Mouse (Mus musculus) neural tube, embryonic 11.5 days (tissue): ENCODE data around the gene Arap2. TPM values are rescaled to one million over a fixed set of nuclear protein-coding genes. Genes with fewer than 3 reads are reported as not detected.
"Not testable (repeated sequence)": the region's sequence is repeated elsewhere in the genome, so short reads cannot be mapped to it uniquely, and the experiment has no call there.

Experiments
- ATAC-seq: fragments of 200-750 bp; cut with Nextera tagmentation; 2 replicates; pipeline ENCODE4 v1.8.0; 2017; ENCODE audit warnings: moderate number of reproducible peaks, mild to moderate bottlenecking, moderate TSS enrichment, moderate library complexity; ENCODE audit not compliant: insufficient read depth, low FRiP score, low TSS enrichment
- DNase-seq: peaks from one replicate; pipeline ENCODE4 v3.0.0-alpha.2; 2015; ENCODE audit warnings: low spot score
- H3K27ac ChIP-seq: fragments of 300-500 bp; sonication (generic); 2 replicates; pipeline ENCODE4 v1.5.1; 2014; ENCODE audit warnings: low read depth, mild to moderate bottlenecking, low read length
- H3K27me3 ChIP-seq: fragments of 300-500 bp; sonication (generic); 2 replicates; pipeline ENCODE4 v1.6.1; 2014; ENCODE audit warnings: mild to moderate bottlenecking, low read length, mixed read lengths; ENCODE audit not compliant: control insufficient read depth, insufficient read depth
- H3K36me3 ChIP-seq: fragments of 300-500 bp; sonication (generic); 2 replicates; pipeline ENCODE4 v1.6.1; 2014; ENCODE audit warnings: mild to moderate bottlenecking, low read length, moderate library complexity, mixed read lengths; ENCODE audit not compliant: control insufficient read depth, insufficient read depth
- H3K4me1 ChIP-seq: fragments of 300-500 bp; sonication (generic); 2 replicates; pipeline ENCODE4 v1.6.1; 2014; ENCODE audit warnings: low read length, mixed read lengths; ENCODE audit not compliant: control insufficient read depth, insufficient read depth
- H3K4me2 ChIP-seq: fragments of 300-500 bp; sonication (generic); 2 replicates; pipeline ENCODE4 v1.6.1; 2014; ENCODE audit warnings: low read depth, mild to moderate bottlenecking, moderate library complexity
- H3K4me3 ChIP-seq: fragments of 300-500 bp; sonication (generic); 2 replicates; pipeline ENCODE4 v1.5.1; 2014; ENCODE audit warnings: low read depth, low read length
- H3K9ac ChIP-seq: fragments of 300-500 bp; sonication (generic); 2 replicates; pipeline ENCODE4 v1.6.1; 2014; ENCODE audit warnings: mild to moderate bottlenecking, low read length
- H3K9me3 ChIP-seq: fragments of 300-500 bp; sonication (generic); 2 replicates; pipeline ENCODE4 v1.6.1; 2016; ENCODE audit warnings: low read length; ENCODE audit not compliant: control insufficient read depth
- WGBS: fragments of 180-500 bp; shearing (Covaris S2); extraction: QIAGEN DNeasy Blood & Tissue Kit; methylation state at CpG from one replicate; pipeline ENCODE4 v1.1.7; 2014; 5-methylcytosine and 5-hydroxymethylcytosine counted together
- polyA plus RNA-seq: library from polyadenylated mRNA; unstranded; fragments of >200 nt; fragmentation: Nextera tagmentation; extraction: Ambion mirVana; gene quantifications from 2 replicates; pipeline ENCODE4 v1.2.1, GENCODE M21; 2014

The Arap2 gene
- polyA plus RNA-seq, 1 experiment from 2014 or later: 0.77 TPM

DNA sequence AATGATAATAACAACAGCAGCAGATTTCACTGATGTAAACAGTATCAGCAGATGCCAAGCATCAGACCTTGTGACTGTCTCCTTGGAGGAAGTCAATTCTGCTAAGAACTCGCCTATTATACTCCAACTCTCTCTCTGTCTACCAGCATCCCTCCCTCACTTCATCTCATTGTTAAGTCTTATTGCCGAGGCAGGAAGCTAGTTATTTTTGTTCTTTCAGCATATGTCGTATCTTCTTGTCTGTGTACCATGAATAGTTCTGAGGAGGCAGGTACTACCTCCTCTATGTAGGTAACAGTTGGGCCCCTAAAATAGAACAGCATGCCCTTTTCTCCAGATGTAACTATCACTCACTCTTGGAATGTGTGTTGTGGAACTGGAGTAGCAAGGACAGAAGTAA, 13.0 kb downstream of the Arap2 start:
- H3K27me3 ChIP-seq: no peaks in the 10 kb centered on the region
- ATAC-seq: no peak
- no peaks in the 10 kb centered on the region for H3K4me1 ChIP-seq
- no peak overlapping the region for H3K4me2 ChIP-seq
- 77% methylated on average over 3 of the region's 3 CpGs for WGBS
- no peak for DNase-seq
- no peaks in the 10 kb centered on the region for H3K9me3 ChIP-seq
- no peak overlapping the region for H3K27ac ChIP-seq
- H3K36me3 ChIP-seq: no peaks in the 10 kb centered on the region
- no peak overlapping the region for H3K4me3 ChIP-seq
- H3K9ac ChIP-seq: no peak overlapping the region

DNA sequence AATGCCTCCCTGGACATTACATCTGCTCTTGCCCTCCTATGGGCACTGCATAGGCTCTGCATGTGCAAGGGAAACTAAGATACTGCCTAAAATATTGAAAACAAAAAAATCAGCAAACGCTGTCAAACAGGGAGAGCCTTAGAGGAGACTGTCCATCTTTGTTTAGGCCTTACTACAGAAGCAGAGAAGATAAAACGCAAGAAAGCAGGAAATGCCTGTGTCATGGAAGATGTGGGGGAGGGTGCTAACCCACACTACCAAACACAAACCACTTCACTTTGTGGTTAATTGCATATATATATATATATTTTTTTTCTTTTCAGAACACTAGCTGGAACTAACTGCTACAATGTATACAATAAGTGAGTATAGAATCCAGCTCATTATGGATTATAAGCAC, 14.3 kb downstream of the Arap2 start:
- H3K27me3 ChIP-seq: no peaks in the 10 kb centered on the region
- no peak overlapping the region for H3K4me2 ChIP-seq
- H3K27ac ChIP-seq: no peak overlapping the region
- no peak overlapping the region for H3K9ac ChIP-seq
- no peak for DNase-seq
- no peaks in the 10 kb centered on the region for H3K9me3 ChIP-seq
- no peak overlapping the region for H3K4me3 ChIP-seq
- WGBS: 88% methylated on average over 2 of the region's 2 CpGs
- H3K4me1 ChIP-seq: no peaks in the 10 kb centered on the region
- no peak for ATAC-seq
- no peaks in the 10 kb centered on the region for H3K36me3 ChIP-seq

DNA sequence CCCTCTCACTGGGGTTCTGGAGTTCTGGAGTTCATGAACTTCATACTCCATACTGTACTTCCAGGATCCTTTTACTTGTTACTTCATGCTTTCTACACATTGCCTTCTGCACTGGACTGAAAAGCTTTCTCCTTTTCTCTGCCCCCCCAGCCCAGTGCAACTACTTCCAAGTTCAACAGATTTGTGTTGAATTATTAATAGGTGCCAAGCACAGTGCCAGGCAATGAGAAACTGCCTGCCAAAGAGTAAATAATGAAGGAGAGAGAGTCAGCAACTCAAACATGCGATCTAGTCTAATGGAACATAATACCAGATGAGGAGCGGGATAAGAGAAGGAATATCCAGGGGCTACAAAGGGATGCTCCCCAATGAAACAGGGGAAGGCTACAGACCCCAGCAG, 17.8 kb downstream of the Arap2 start:
- H3K9me3 ChIP-seq: no peaks in the 10 kb centered on the region
- H3K36me3 ChIP-seq: no peaks in the 10 kb centered on the region
- H3K4me1 ChIP-seq: no peaks in the 10 kb centered on the region
- no peak overlapping the region for H3K9ac ChIP-seq
- no peak overlapping the region for H3K27ac ChIP-seq
- no peak overlapping the region for H3K4me2 ChIP-seq
- H3K27me3 ChIP-seq: no peaks in the 10 kb centered on the region
- 92% methylated on average over 2 of the region's 2 CpGs for WGBS
- DNase-seq (no peak), ATAC-seq (no peak)
- no peak overlapping the region for H3K4me3 ChIP-seq

DNA sequence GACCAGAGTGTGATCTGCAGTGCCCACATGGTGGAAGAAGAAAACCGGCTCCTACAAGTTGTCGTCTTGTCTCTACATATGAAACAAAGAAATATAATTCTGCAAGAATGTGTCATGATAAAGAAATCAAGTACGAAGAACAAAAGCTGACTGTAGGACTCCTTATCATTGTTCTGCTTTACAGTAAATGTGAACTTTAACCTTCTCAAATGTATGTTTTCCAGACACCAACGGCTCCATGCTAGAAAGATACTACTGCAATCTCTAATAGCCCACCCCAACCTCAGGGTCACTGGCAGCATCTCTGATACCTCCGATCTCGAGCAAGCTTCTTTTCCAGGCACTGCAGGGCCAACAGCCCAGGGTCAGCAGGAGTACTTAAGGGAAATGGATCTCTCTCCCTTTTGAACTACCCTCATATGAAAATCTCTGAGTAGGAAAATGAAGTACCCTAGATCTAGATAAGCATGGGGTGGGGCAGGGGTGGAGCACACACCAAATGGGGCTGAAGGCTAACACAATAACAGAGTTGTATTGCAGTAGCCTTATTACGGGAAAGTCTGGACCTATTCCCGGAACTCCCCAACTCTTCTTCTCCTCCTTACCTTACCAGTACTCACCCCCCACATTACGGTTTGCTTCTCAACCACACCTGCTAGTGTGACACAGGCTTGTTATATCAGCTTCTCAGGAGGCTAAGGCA, 22.6 kb downstream of the Arap2 start:
- Histone ChIP-seq H3K4me2 (no peak overlapping the region), H3K27me3 (no peaks in the 10 kb centered on the region), H3K4me1 (no peaks in the 10 kb centered on the region), H3K36me3 (no peaks in the 10 kb centered on the region), H3K4me3 (no peak overlapping the region), H3K9me3 (no peaks in the 10 kb centered on the region), H3K27ac (no peak overlapping the region), H3K9ac (no peak overlapping the region)
- ATAC-seq (no peak), DNase-seq (no peak)
- 91% methylated on average over 9 of the region's 9 CpGs for WGBS

DNA sequence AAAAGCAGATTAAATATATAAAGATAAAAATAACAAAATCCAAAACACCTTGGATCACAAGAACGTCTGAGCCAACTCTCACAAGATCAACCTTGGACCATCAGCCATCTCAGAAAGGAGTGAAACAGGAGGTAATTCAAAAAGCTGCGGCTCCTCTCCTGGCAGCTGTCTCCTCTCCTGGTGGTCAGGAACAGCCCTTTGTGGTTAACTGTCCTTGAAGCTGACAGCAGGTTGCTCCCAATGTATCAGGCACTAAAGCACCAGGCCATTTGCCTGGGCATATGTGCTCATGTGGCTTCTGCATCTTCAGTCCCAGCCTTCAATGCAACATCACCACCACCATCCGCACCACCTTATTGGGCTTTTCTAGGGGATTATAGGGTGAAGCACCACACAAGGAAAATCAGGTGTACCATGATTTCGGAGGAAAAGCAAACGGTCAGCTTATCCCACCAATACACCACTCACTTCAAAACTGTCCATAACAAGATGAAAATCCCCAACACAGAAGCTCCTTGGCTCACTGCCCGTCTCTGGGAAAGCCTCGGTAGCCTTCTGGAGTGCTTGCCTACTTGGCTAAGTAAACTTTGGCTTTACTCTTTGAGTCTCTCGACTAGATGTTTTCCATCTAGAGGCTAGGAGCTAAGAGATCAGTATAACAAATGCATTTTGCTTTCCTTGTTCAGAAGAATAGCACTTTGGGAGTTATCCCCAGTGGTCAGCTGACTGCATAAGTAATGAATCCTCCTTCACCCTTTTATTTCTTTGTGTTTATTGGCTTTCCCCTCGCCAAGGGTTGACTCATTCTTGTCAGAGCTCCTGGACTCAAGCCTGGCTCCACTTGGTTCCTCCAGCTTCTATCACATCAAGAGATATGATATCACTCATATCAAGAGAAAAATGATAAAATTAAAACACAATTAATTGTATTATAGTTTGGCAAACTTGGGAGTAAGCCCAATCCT, 26.2 kb downstream of the Arap2 start:
- 86% methylated on average over 9 of the region's 9 CpGs for WGBS
- DNase-seq (no peak), ATAC-seq (no peak)
- Histone ChIP-seq H3K4me2 (no peak overlapping the region), H3K36me3 (no peaks in the 10 kb centered on the region), H3K27me3 (no peaks in the 10 kb centered on the region), H3K4me1 (no peaks in the 10 kb centered on the region), H3K27ac (no peak overlapping the region), H3K9ac (no peak overlapping the region), H3K4me3 (no peak overlapping the region), H3K9me3 (no peaks in the 10 kb centered on the region)

DNA sequence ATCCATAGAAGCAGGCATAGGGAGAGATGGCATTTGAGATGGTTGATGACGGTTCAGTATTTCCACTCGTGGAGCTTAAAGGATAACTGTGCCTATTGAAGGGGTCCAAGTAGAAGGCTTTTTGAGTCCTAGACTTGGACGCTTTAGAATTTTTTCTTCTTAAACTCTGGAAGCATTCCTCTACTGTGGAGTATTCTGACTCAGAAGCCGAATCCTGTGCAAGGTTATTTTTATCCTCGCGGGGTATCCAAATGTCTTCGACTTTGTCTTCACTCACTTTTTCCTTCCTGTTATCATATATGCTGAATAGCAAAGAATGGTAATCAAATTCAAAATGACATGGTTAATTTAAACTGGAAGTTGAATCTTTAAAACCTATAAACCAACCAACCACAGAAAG, 35.4 kb downstream of the Arap2 start:
- not testable (repeated sequence) for H3K4me1 ChIP-seq, H3K4me3 ChIP-seq, H3K27ac ChIP-seq, ATAC-seq, DNase-seq, H3K9ac ChIP-seq, H3K9me3 ChIP-seq, H3K4me2 ChIP-seq, H3K36me3 ChIP-seq, H3K27me3 ChIP-seq
- 91% methylated on average over 7 of the region's 7 CpGs for WGBS

DNA sequence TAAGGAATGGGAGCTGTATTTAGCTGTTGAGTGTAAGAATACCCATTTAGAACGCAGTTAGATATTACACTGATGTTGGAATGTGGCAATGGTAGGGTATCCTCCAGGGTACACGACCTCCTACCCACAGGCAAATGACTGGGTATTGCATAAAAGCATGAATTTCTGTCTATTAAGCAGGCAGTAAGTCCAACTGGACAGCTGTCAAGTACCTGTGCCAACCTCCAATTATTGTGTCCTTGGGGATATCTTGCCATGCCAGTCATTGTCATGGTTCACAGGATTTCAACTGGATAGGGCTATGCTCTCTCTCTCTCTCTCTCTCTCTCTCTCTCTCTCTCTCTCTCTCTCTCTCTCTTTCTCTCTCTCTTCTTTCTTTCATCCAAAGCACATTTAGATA, 40.4 kb downstream of the Arap2 start:
- ATAC-seq (no peak), DNase-seq (no peak)

DNA sequence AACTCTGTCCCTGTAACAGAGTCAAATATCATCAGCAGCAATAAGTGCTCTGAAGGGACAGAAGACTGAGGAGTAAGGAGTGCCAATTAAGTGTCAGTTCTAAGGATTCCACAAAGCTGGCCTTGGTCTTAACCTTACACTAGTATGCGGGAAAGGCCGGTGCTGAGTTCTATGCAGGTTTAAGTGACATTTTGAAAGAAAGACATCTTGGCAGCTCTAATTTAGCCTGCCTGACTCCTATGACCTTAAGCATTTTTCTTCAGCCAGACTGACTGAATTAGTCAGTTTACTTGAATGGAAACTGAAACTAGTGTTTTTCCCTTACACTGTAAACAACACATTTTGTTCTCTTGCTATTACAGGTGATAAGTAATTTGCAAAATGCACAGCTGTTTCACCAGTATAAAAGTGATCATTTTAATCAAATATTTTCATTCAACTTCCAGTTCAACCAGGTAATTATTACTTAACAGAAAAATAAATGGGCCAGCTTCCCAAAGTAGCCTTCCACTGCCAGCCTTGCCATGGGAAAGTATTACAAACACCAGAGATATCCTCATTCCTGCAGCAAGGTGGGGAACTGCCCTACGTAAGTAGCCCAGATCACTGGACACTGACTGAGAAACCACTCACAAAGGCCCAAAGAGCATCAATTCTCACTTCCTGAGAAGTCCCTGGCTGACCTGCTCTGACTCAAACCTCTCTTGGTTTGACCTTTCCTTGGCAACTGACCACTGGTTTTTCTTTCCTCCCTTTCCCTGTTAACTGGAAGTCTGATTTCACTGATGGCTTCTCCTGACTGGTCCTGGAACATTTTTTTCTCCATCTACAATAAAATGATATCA, 42.5 kb downstream of the Arap2 start:
- no peaks in the 10 kb centered on the region for H3K9me3 ChIP-seq
- no peaks in the 10 kb centered on the region for H3K27me3 ChIP-seq
- WGBS: 83% methylated on average over 3 of the region's 3 CpGs
- ATAC-seq: no peak
- H3K4me2 ChIP-seq: no peak overlapping the region
- H3K4me1 ChIP-seq: no peaks in the 10 kb centered on the region
- no peak overlapping the region for H3K4me3 ChIP-seq
- no peak overlapping the region for H3K9ac ChIP-seq
- H3K27ac ChIP-seq: no peak overlapping the region
- DNase-seq: no peak
- no peaks in the 10 kb centered on the region for H3K36me3 ChIP-seq

More for the DNA sequence above, 40.4 kb downstream of the Arap2 start:
- Histone ChIP-seq H3K4me2 (no peak overlapping the region), H3K4me1 (no peaks in the 10 kb centered on the region), H3K36me3 (no peaks in the 10 kb centered on the region), H3K27me3 (no peaks in the 10 kb centered on the region), H3K4me3 (no peak overlapping the region), H3K9me3 (no peaks in the 10 kb centered on the region), H3K27ac (no peak overlapping the region), H3K9ac (no peak overlapping the region)
- 78% methylated on average over 2 of the region's 2 CpGs for WGBS
